ENCODE assay signal across 8 mouse cellular contexts in genomic region chr8:117278668-117279132, GRCm38 (mm10). TPM values are rescaled to one million over a fixed set of nuclear protein-coding genes. Genes with fewer than 3 reads are reported as not detected.
A peak's percentile ranks its signal among the peaks of the same experiment; 100 is the strongest.
DNase-seq lines count a peak whose midpoint lies in the region; ATAC-seq and TF ChIP-seq lines count a peak whose summit lies in the region.

No protein-coding gene starts in this region.

- H3K36me3 ChIP-seq in hindbrain, embryonic 13.5 days: peaks cover 3% of the 10 kb centered on the region; the same call in 1 of the 2 replicates
- 0 out of 2 replicates have a peak, but pooled peaks cover 8% of the 10 kb centered on the region for H3K36me3 ChIP-seq in liver, postnatal 0 days (replicated peaks; ENCODE audit: insufficient read depth, low read length)
- no peaks in the 10 kb centered on the region for H3K36me3 ChIP-seq in kidney, adult 2 months (ENCODE audit: control insufficient read depth, insufficient read depth, low read length)

- peak overlapping the region; percentile 55 for H3K9ac ChIP-seq in hindbrain, embryonic 13.5 days
- 0 out of 2 replicates have a peak overlapping the region, but pooled peaks have one; percentile 13 for H3K9ac ChIP-seq in liver, postnatal 0 days (replicated peaks)

- peak; percentile 43 for DNase-seq in cerebellum, adult 11-12 months
- DNase-seq in cerebellum, adult 8-10 months: no peak
- DNase-seq in cerebellum, adult 2 months: peak; percentile 37 to 55
- no peak for DNase-seq in liver, postnatal 0 days
- DNase-seq in urinary bladder, postnatal 36 days (ENCODE audit: low spot score in 2 of 2): no peak
- DNase-seq in ovary, postnatal 14 days (ENCODE audit: low spot score): no peak
- DNase-seq in kidney, adult 2 months: no peak

- peak overlapping the region; percentile 42 for H3K4me2 ChIP-seq in hindbrain, embryonic 13.5 days
- H3K4me2 ChIP-seq in liver, postnatal 0 days (ENCODE audit: low read depth, low read length): peak overlapping the region; percentile 29

- 14% methylated on average over 20 of the region's 20 CpGs for WGBS in cerebellum, adult 2 months
- WGBS in hindbrain, embryonic 13.5 days: 21% methylated on average over 20 of the region's 20 CpGs
- 52% methylated on average over 20 of the region's 20 CpGs for WGBS in liver, postnatal 0 days (ENCODE audit: insufficient replicate concordance)
- 62% methylated on average over 20 of the region's 20 CpGs for WGBS in kidney, adult 2 months

- peak overlapping the region; percentile 45; the same call in 1 of the 2 replicates for H3K27ac ChIP-seq in cerebellum, adult 2 months (ENCODE audit: insufficient read depth, low read length)
- peak overlapping the region; percentile 83 for H3K27ac ChIP-seq in hindbrain, embryonic 13.5 days
- H3K27ac ChIP-seq in liver, postnatal 0 days (ENCODE audit: low read depth): peak overlapping the region; percentile 72
- no peak overlapping the region for H3K27ac ChIP-seq in kidney, adult 2 months (ENCODE audit: insufficient read depth, low read depth, low read length)

- no peak for TF ChIP-seq CTCF in cerebellum, adult 2 months (IDR thresholded peaks at IDR 0.05; ENCODE audit: borderline replicate concordance, insufficient read depth, low read depth, low read length)
- TF ChIP-seq CTCF in liver, postnatal 0 days (IDR thresholded peaks at IDR 0.05; ENCODE audit: low read depth): no peak
- TF ChIP-seq CTCF in kidney, adult 2 months (conservative IDR thresholded peaks at IDR 0.05; ENCODE audit: insufficient read depth, insufficient read length, low read depth, low read length): no peak

- TF ChIP-seq EP300 in liver, postnatal 0 days (IDR thresholded peaks at IDR 0.05; ENCODE audit: low read depth): no peak

- peak overlapping the region; percentile 25 for H3K4me3 ChIP-seq in cerebellum, adult 2 months (replicated peaks; ENCODE audit: insufficient read depth, low read depth, low read length)
- no peak overlapping the region for H3K4me3 ChIP-seq in hindbrain, embryonic 13.5 days
- H3K4me3 ChIP-seq in liver, postnatal 0 days (ENCODE audit: low read depth, low read length): no peak overlapping the region
- H3K4me3 ChIP-seq in kidney, adult 2 months (ENCODE audit: insufficient read depth, low read depth, low read length): no peak overlapping the region

- no peaks in the 10 kb centered on the region for H3K9me3 ChIP-seq in hindbrain, embryonic 13.5 days
- no peaks in the 10 kb centered on the region for H3K9me3 ChIP-seq in liver, postnatal 0 days (ENCODE audit: low read length)

- ATAC-seq in hindbrain, embryonic 13.5 days (ENCODE audit: low FRiP score): peak; percentile 16; the same call in 1 of the 2 replicates
- ATAC-seq in liver, postnatal 0 days: no peak

- H3K4me1 ChIP-seq in cerebellum, adult 2 months (ENCODE audit: control insufficient read depth, insufficient read depth, low read length): peaks cover 28% of the 10 kb centered on the region
- peaks cover 71% of the 10 kb centered on the region for H3K4me1 ChIP-seq in hindbrain, embryonic 13.5 days (replicated peaks)
- peaks cover 56% of the 10 kb centered on the region for H3K4me1 ChIP-seq in liver, postnatal 0 days (ENCODE audit: insufficient read depth)
- peaks cover 21% of the 10 kb centered on the region for H3K4me1 ChIP-seq in kidney, adult 2 months (ENCODE audit: control insufficient read depth, insufficient read depth, low read length)

- TF ChIP-seq POLR2A in cerebellum, adult 2 months (IDR thresholded peaks at IDR 0.05; ENCODE audit: borderline replicate concordance, insufficient read depth, low read length): no peak
- TF ChIP-seq POLR2A in kidney, adult 2 months (IDR thresholded peaks at IDR 0.05; ENCODE audit: low read depth, low read length): no peak

- no peaks in the 10 kb centered on the region for H3K27me3 ChIP-seq in cerebellum, adult 2 months (ENCODE audit: control insufficient read depth, insufficient read depth, low read length)
- no peaks in the 10 kb centered on the region for H3K27me3 ChIP-seq in hindbrain, embryonic 13.5 days
- no peaks in the 10 kb centered on the region for H3K27me3 ChIP-seq in liver, postnatal 0 days (ENCODE audit: insufficient read depth, low read length)
- H3K27me3 ChIP-seq in kidney, adult 2 months (replicated peaks; ENCODE audit: control insufficient read depth, insufficient read depth, low read length): no peaks in the 10 kb centered on the region

RNA-seq across cellular contexts. Expression of gene Cmip, which starts 21.8 kb away (rescaled TPM):
- polyA plus RNA-seq in cerebellum, adult 2 months (2012; rRNA removed): 64.7 and 64.9 TPM in 2 replicates
- polyA plus RNA-seq in hindbrain, embryonic 13.5 days (2015; fragmentation: Nextera tagmentation; extraction: Ambion mirVana): 87.3 and 90.2 TPM in 2 replicates
- polyA plus RNA-seq in liver, postnatal 0 days (2015; fragmentation: Nextera tagmentation; extraction: Ambion mirVana): 22.3 and 22.6 TPM in 2 replicates
- polyA plus RNA-seq in kidney, adult 2 months (2012; rRNA removed): 104 and 112 TPM in 2 replicates

Comparison
In these comparisons a context has a peak if more than half of its experiments do, and no peak if none do; other contexts are left out.
1. DNase-seq: peak in cerebellum, adult 11-12 months (single experiment) and cerebellum, adult 2 months (2 of 2); none in cerebellum, adult 8-10 months (single experiment), liver, postnatal 0 days (single experiment), urinary bladder, postnatal 36 days (0 of 2), ovary, postnatal 14 days (single experiment) and kidney, adult 2 months (single experiment).